Mouse (Mus musculus) embryo, embryonic 9.5 days (tissue): ENCODE measurements around the gene Crb3.

ENCODE experiments used
- DNase-seq: peaks from one replicate; pipeline ENCODE4 v3.0.0-alpha.2; 2017; ENCODE audit errors: extremely low spot score

The Crb3 gene

DNA sequence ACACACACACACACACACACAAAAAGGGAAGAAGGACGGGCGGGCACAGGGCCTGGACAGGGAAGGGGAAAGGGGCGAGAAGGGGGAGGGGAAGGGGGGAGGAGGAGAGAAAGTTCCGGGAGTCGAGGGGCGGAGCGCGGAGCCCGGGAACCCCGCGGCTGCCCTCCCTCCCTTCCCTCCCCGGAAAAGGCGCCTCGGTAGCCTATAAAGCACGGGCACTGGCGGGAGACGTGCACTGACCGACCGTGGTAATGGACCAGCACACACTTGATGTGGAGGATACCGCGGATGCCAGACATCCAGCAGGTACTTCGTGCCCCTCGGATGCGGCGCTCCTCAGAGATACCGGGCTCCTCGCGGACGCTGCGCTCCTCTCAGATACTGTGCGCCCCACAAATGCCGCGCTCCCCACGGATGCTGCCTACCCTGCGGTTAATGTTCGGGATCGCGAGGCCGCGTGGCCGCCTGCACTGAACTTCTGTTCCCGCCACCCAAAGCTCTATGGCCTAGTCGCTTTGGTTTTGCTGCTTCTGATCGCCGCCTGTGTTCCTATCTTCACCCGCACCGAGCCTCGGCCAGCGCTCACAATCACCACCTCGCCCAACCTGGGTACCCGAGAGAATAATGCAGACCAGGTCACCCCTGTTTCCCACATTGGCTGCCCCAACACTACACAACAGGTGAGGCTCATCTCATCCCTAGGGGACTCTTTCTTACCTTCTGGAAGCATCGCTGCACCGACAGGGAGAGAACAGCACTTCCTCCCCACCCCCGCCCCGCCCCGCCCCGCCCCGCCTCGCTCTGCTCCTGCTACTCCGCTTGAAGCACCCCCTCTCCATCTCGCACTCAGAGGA is 46.5 kb downstream of the Crb3 start, which contains the start of gene Tnfsf9:
Tnfsf9 (plus strand) TSS at position 145 of the 854 bp plus-strand sequence.
- peak; percentile 83 for DNase-seq

GRCm38 (mm10) chr17:57106035-57106368 is 47.1 kb downstream of the Crb3 start:
- DNase-seq = no peak

GRCm38 (mm10) chr17:57107064-57107463 is 48.2 kb downstream of the Crb3 start:
- DNase-seq = no peak

- DNase-seq = no peak
Observed at GRCm38 (mm10) chr17:57108040-57108665, 49.2 kb downstream of the Crb3 start.

GRCm38 (mm10) chr17:57108666-57109171 is 49.8 kb downstream of the Crb3 start:
- DNase-seq = no peak

DNA sequence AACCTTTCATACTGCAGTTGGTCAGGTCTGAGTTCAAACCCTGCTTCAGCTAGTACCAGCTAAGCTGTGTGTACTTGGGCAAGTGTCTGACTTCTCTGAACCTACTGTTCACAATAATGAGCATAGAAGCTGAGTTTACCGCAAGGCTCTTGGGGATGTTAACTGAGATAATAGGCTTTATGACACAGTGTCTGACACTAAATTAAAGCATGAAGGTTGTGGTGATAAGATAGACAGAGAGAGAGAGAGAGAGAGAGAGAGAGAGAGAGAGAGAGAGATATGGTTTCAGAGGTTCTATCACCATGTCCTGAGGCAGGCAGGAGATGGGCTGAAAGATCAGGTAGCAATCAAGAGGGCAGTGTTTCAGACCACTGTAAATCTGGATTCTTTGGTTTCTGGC is 51.1 kb downstream of the Crb3 start:
- no peak for DNase-seq

- no peak for DNase-seq
Observed at GRCm38 (mm10) chr17:57112768-57113474, 54.0 kb downstream of the Crb3 start.
